Mouse (Mus musculus) splenic B cell, adult 2 months (primary cell): ENCODE measurements around the gene Dtnbp1.

Experiments
- DNase-seq: peaks from one replicate; pipeline ENCODE4 v3.0.0-alpha.2; 2011; ENCODE audit warnings: low read depth, low spot score
- H3K27me3 ChIP-seq: 2 replicates; pipeline ENCODE4 v1.6.1; 2012; ENCODE audit warnings: mild to moderate bottlenecking, low read length, moderate library complexity, mixed read lengths; ENCODE audit not compliant: control insufficient read depth, poor library complexity, insufficient read depth, severe bottlenecking
- H3K36me3 ChIP-seq: 2 replicates; pipeline ENCODE4 v1.6.1; 2012; ENCODE audit warnings: mild to moderate bottlenecking, low read length, moderate library complexity, mixed read lengths; ENCODE audit not compliant: control insufficient read depth, poor library complexity, insufficient read depth, severe bottlenecking

Gene Dtnbp1

GRCm38 (mm10) chr13:44915945-44916344 is 86.0 kb downstream of the Dtnbp1 start:
- peaks cover 12% of the 10 kb centered on the region for H3K36me3 ChIP-seq
- no peaks in the 10 kb centered on the region for H3K27me3 ChIP-seq
- peak; percentile 19 for DNase-seq

DNA sequence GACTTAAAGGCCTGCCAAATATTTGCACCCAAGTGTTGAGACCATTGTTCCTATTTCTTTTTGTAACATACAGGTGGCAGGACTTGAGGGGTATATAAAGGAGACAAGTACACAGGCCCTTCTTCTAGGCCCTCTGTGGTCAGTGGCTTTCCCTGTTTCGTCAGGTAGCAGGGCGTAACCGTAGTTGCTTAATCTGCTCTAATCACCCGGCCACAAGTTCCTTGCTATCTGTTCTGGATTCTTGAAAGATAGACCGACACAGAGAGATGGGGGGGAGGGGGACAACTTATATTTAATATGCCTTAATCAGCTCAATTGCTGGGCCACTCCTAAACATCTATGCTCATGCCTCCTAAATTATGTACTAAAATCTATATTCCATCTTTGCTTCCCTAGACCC is 86.6 kb downstream of the Dtnbp1 start:
- Histone ChIP-seq H3K27me3 (no peaks in the 10 kb centered on the region), H3K36me3 (peaks cover 12% of the 10 kb centered on the region)
- no peak for DNase-seq

- Histone ChIP-seq H3K27me3 (no peaks in the 10 kb centered on the region), H3K36me3 (peaks cover 22% of the 10 kb centered on the region)
- no peak for DNase-seq
Observed at GRCm38 (mm10) chr13:44913560-44913959, 88.4 kb downstream of the Dtnbp1 start.

DNA sequence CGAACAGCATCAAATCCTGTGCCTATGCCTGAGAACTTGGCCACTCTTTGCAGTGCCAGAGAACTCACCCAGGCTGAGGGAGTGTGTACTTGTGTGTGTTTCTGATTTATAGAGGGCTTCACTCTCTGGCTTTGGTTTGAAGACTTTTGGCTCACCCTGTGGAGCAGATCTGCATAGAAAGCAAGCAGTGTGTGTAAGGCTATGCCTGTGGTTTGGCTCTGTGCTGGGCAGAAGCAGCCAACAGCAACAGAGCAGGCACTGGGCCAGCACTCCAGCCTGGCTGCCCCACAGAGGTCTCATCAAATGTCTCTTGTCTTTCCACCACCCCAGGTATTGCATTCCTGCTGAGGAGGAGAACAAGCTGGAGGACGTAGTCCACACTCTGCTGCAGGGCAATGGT is 89.1 kb downstream of the Dtnbp1 start:
- H3K27me3 ChIP-seq = no peaks in the 10 kb centered on the region
- H3K36me3 ChIP-seq = peaks cover 22% of the 10 kb centered on the region
- DNase-seq = no peak

GRCm38 (mm10) chr13:44908790-44909189 is 93.2 kb downstream of the Dtnbp1 start:
- no peak for DNase-seq
- Histone ChIP-seq H3K36me3 (peaks cover 22% of the 10 kb centered on the region), H3K27me3 (no peaks in the 10 kb centered on the region)

DNA sequence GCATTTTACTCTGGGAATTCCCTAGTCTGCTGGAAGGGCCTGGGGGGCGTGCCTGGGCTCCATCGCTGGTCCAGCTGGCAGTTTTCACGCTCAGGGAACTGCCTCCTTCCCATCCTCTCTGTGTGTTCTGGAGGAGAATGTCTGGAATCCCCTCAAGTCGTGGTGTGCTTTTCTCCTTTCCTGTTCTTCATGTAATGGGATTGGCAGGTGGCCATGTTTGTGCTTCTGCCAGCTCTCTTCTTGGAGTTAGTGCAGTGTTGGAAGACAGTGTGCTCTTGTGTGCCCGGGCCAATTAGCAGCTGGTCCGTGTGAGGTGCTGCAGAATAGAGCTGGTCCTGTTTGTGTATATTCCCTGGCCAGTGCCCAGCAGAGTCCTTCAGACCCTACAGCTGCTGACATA is 94.2 kb downstream of the Dtnbp1 start:
- Histone ChIP-seq H3K27me3 (no peaks in the 10 kb centered on the region), H3K36me3 (peaks cover 22% of the 10 kb centered on the region)
- no peak for DNase-seq

- DNase-seq = no peak
- no peaks in the 10 kb centered on the region for H3K27me3 ChIP-seq
- peaks cover 21% of the 10 kb centered on the region for H3K36me3 ChIP-seq
Observed at GRCm38 (mm10) chr13:44906141-44906540, 95.8 kb downstream of the Dtnbp1 start.

DNA sequence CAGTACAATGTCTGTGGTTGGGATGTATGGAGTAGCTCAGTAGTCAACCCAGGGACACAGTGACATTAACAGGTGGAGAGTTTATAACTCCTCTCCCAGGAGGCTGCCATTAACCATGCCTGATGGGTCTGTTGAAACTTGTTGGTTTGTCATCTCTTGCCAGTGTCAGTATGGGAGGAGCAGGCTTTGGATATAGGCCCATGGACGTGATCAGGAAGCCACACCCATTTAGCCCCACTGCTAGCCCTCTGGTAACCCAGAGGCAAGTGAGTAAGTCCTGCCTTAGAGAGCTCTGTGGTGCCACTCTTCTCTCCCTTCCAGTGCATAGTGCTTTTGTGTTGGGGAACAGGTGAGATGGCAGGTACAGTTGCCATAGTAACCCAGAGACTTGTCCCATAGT is 97.7 kb downstream of the Dtnbp1 start:
- no peak for DNase-seq
- H3K36me3 ChIP-seq = peaks cover 16% of the 10 kb centered on the region
- H3K27me3 ChIP-seq = no peaks in the 10 kb centered on the region

GRCm38 (mm10) chr13:44903416-44903815 is 98.5 kb downstream of the Dtnbp1 start:
- no peaks in the 10 kb centered on the region for H3K27me3 ChIP-seq
- DNase-seq = no peak
- peaks cover 11% of the 10 kb centered on the region for H3K36me3 ChIP-seq

DNA sequence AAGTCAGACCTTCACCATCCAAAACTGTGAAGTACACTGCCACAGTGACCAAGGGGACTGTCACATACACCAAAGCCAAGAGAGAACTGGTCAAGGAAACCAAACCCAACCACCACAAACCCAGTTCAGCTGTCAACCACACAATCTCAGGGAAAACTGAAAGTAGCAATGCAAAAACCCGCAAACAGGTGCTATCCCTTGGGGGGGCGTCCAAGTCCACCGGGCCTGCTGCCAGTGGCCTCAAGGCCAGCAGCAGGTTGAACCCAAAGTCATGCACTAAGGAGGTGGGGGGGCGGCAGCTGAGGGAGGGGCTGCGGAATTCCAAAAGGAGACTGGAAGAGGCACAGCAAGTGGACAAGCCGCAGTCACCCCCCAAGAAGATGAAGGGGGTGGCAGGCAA is 99.6 kb downstream of the Dtnbp1 start:
- no peaks in the 10 kb centered on the region for H3K27me3 ChIP-seq
- peaks cover 9% of the 10 kb centered on the region for H3K36me3 ChIP-seq
- no peak for DNase-seq

GRCm38 (mm10) chr13:44896211-44896610 is 105.7 kb downstream of the Dtnbp1 start:
- H3K36me3 ChIP-seq = peaks cover 6% of the 10 kb centered on the region
- no peak for DNase-seq
- H3K27me3 ChIP-seq = no peaks in the 10 kb centered on the region

- no peaks in the 10 kb centered on the region for H3K27me3 ChIP-seq
- no peak for DNase-seq
- H3K36me3 ChIP-seq = peaks cover 8% of the 10 kb centered on the region
Observed at GRCm38 (mm10) chr13:44891813-44892730, 109.9 kb downstream of the Dtnbp1 start.

DNA sequence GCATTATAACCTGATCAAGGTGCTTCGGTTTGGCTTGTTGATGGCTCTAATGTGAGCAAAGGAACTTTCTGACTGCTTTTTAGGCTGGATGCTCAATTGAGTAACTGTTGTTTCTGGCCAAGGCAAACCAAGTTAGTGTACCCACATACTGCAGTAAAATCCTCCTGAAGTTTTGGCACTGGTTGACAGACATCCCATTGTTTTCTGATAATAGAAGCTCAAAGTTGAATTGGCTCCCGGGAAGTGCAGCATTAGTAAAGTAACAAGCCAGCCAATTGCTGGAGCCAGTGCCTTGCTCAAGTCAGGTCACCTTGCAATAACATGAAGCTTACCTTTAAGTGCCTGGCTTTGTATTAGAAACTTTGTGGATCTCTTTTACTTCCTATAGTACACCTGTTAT is 111.3 kb downstream of the Dtnbp1 start:
- DNase-seq = no peak
- no peaks in the 10 kb centered on the region for H3K27me3 ChIP-seq
- H3K36me3 ChIP-seq = peaks cover 6% of the 10 kb centered on the region; the same call in 1 of the 2 replicates

- Histone ChIP-seq H3K36me3 (0 out of 2 replicates have a peak, but pooled peaks cover 4% of the 10 kb centered on the region), H3K27me3 (no peaks in the 10 kb centered on the region)
- no peak for DNase-seq
Observed at GRCm38 (mm10) chr13:44886221-44886620, 115.7 kb downstream of the Dtnbp1 start.

- H3K27me3 ChIP-seq = no peaks in the 10 kb centered on the region
- H3K36me3 ChIP-seq = 0 out of 2 replicates have a peak, but pooled peaks cover 7% of the 10 kb centered on the region
- DNase-seq = no peak
Observed at GRCm38 (mm10) chr13:44881001-44881400, 120.9 kb downstream of the Dtnbp1 start.
